Mouse (Mus musculus) embryo, embryonic 10 days (tissue): ENCODE results near the gene Ifngr1.

ENCODE experiments used
- DNase-seq: peaks from one replicate; pipeline ENCODE4 v3.0.0-alpha.2; 2015; ENCODE audit warnings: low spot score

Ifngr1 gene

GRCm38 (mm10) chr10:19587281-19587680, 4.5 kb upstream of the Ifngr1 start:
- no peak for DNase-seq

GRCm38 (mm10) chr10:19589626-19590025, 2.1 kb upstream of the Ifngr1 start:
- no peak for DNase-seq

- no peak for DNase-seq
Measured at GRCm38 (mm10) chr10:19591286-19591640, 486 bp upstream of the Ifngr1 start.

- DNase-seq, result no peak
Measured at GRCm38 (mm10) chr10:19592556-19592955, 807 bp downstream of the Ifngr1 start.

GRCm38 (mm10) chr10:19593296-19593695, 1.5 kb downstream of the Ifngr1 start:
- no peak for DNase-seq

GRCm38 (mm10) chr10:19594201-19594905, 2.6 kb downstream of the Ifngr1 start:
- no peak for DNase-seq

GRCm38 (mm10) chr10:19596866-19597265, 5.1 kb downstream of the Ifngr1 start:
- no peak for DNase-seq

- no peak for DNase-seq
Measured at GRCm38 (mm10) chr10:19598091-19598490, 6.3 kb downstream of the Ifngr1 start.

- DNase-seq, result no peak
Measured at GRCm38 (mm10) chr10:19599331-19600092, 7.8 kb downstream of the Ifngr1 start.

GRCm38 (mm10) chr10:19600093-19600420, 8.3 kb downstream of the Ifngr1 start:
- no peak for DNase-seq

GRCm38 (mm10) chr10:19601502-19601901, 9.8 kb downstream of the Ifngr1 start:
- peak; percentile 13 for DNase-seq

- DNase-seq, result no peak
Measured at GRCm38 (mm10) chr10:19603231-19603630, 11.5 kb downstream of the Ifngr1 start.

- DNase-seq, result peak; percentile 49
Measured at GRCm38 (mm10) chr10:19609125-19609524, 17.4 kb downstream of the Ifngr1 start.

- no peak for DNase-seq
Measured at GRCm38 (mm10) chr10:19611616-19612015, 19.9 kb downstream of the Ifngr1 start.

GRCm38 (mm10) chr10:19613111-19613753, 21.5 kb downstream of the Ifngr1 start:
- no peak for DNase-seq

GRCm38 (mm10) chr10:19619736-19620135, 28.0 kb downstream of the Ifngr1 start:
- no peak for DNase-seq

- no peak for DNase-seq
Measured at GRCm38 (mm10) chr10:19621408-19622048, 29.8 kb downstream of the Ifngr1 start, which contains the start of gene Il22ra2. TSS of gene Il22ra2 (plus strand) at chr10:19621998.

- DNase-seq, result no peak
Measured at GRCm38 (mm10) chr10:19624617-19625016, 32.9 kb downstream of the Ifngr1 start.

- no peak for DNase-seq
Measured at GRCm38 (mm10) chr10:19627342-19627741, 35.6 kb downstream of the Ifngr1 start.

- DNase-seq, result no peak
Measured at GRCm38 (mm10) chr10:19627748-19628147, 36.0 kb downstream of the Ifngr1 start.

- DNase-seq, result no peak
Measured at GRCm38 (mm10) chr10:19631616-19632195, 40.0 kb downstream of the Ifngr1 start.

- no peak for DNase-seq
Measured at GRCm38 (mm10) chr10:19638851-19639250, 47.1 kb downstream of the Ifngr1 start.
